Mouse (Mus musculus): ENCODE data around the gene Vbp1.

GRCm38 (mm10) chrX:75578539-75578938 is 64.4 kb downstream of the Vbp1 start:
- TF ChIP-seq CTCF (IDR thresholded peaks at IDR 0.05; ENCODE audit: low read depth): no peak
- no peak for TF ChIP-seq EP300 (optimal IDR thresholded peaks at IDR 0.05)
